In the genomic region with DNA sequence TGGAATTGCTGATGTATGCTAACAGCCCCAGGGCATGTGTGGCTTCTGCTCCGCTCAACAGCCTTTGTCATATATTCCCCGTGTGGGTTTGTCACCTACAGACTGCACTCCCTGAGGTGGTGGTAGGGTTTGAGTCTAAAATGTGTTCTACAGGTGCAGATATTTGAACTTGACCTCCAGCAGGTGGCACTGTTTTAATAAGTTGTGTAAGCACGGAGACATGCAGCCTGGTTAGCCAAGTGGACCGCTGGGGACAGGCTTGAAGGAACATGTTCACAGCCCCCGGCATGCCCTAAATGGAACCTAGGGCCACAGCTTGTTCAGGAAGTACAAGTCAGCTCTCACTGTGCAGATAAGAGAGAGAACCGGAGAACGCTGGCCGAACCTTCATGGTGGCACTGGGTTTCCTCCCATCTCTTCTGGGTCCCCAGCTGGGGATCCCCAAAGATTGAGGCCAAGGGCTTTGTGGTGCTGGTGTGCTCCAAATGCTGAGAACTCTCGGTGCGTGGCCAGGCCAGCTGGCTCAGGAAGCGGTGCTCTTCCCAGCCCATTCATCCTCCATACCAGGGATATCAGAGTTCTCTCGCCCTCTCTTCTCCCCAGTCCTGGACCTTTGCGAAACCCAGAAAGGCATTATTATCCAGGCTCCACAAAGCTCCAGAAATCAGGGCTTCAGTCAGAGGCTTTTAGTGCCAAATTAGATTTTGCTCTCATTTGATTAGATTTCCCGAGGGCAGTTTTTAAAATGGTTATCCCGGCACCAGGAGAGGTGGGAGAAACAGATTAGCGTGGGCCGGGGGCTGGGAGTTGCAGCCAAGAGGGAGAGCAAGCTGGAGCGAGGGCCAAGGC, we compare ENCODE assay signal across 9 mouse cellular contexts. TPM values are rescaled to one million over a fixed set of nuclear protein-coding genes. Genes with fewer than 3 reads are reported as not detected.
DNase-seq lines count a peak whose midpoint lies in the region; ATAC-seq and TF ChIP-seq lines count a peak whose summit lies in the region.
"Had no signal": no experiment of that assay in that cellular context is flagged by ENCODE, and none has a peak within 500 bp of the region (broad histone marks: within the 10 kb centered on the region; RNA-seq: fewer than 3 reads in every experiment).

No protein-coding gene starts in this region.

- H3K27me3 ChIP-seq in embryonic facial prominence, embryonic 13.5 days = no peaks in the 10 kb centered on the region
- no peaks in the 10 kb centered on the region for H3K27me3 ChIP-seq in kidney, postnatal 0 days (ENCODE audit: insufficient read depth, low read length)
- H3K27me3 ChIP-seq in neural tube, embryonic 14.5 days (ENCODE audit: control insufficient read depth, insufficient read depth, low read length) = no peaks in the 10 kb centered on the region

- no peak overlapping the region for H3K4me3 ChIP-seq in embryonic facial prominence, embryonic 13.5 days
- H3K4me3 ChIP-seq in kidney, postnatal 0 days (replicated peaks; ENCODE audit: low read depth, low read length) = no peak overlapping the region
- H3K4me3 ChIP-seq in neural tube, embryonic 14.5 days (ENCODE audit: low read depth, low read length) = no peak overlapping the region
- H3K4me3 ChIP-seq: midbrain, embryonic 12.5 days had no signal

- peaks cover 64% of the 10 kb centered on the region for H3K36me3 ChIP-seq in embryonic facial prominence, embryonic 13.5 days
- H3K36me3 ChIP-seq in kidney, postnatal 0 days (ENCODE audit: insufficient read depth, low read length) = 0 out of 2 replicates have a peak, but pooled peaks cover 5% of the 10 kb centered on the region
- no peaks in the 10 kb centered on the region for H3K36me3 ChIP-seq in neural tube, embryonic 14.5 days (ENCODE audit: control insufficient read depth, insufficient read depth, low read length)

- 0 out of 2 replicates have a peak overlapping the region, but pooled peaks have one; percentile 27 for H3K9ac ChIP-seq in embryonic facial prominence, embryonic 13.5 days
- no peak overlapping the region for H3K9ac ChIP-seq in kidney, postnatal 0 days (ENCODE audit: low read depth, low read length)
- no peak overlapping the region for H3K9ac ChIP-seq in neural tube, embryonic 14.5 days (replicated peaks; ENCODE audit: low read depth, low read length)
- H3K9ac ChIP-seq: midbrain, embryonic 12.5 days had no signal

- peak; percentile 45 for DNase-seq in layer of hippocampus, adult 11-12 months (ENCODE audit: low spot score)
- no peak for DNase-seq in layer of hippocampus, postnatal 10 days (ENCODE audit: low spot score in 2 of 2)
- DNase-seq in MN1 (ENCODE audit: low spot score) = peak; percentile 89
- DNase-seq in kidney, postnatal 0 days (ENCODE audit: low spot score) = peak; percentile 56
- no peak for DNase-seq in right cerebral cortex, adult 2 months (ENCODE audit: low spot score in 2 of 2)
- no peak for DNase-seq in frontal cortex, postnatal 36 days (ENCODE audit: low spot score in 2 of 2)

- peak overlapping the region; percentile 48; the same call in 1 of the 2 replicates for H3K27ac ChIP-seq in embryonic facial prominence, embryonic 13.5 days
- H3K27ac ChIP-seq in kidney, postnatal 0 days = no peak overlapping the region
- 0 out of 2 replicates have a peak overlapping the region, but pooled peaks have one; percentile 16 for H3K27ac ChIP-seq in neural tube, embryonic 14.5 days (ENCODE audit: low read depth, low read length)
- H3K27ac ChIP-seq: midbrain, embryonic 12.5 days had no signal

- H3K4me2 ChIP-seq in embryonic facial prominence, embryonic 13.5 days = no peak overlapping the region
- H3K4me2 ChIP-seq in kidney, postnatal 0 days (ENCODE audit: low read length) = no peak overlapping the region
- H3K4me2 ChIP-seq in neural tube, embryonic 14.5 days (ENCODE audit: low read depth, low read length) = no peak overlapping the region
- H3K4me2 ChIP-seq: midbrain, embryonic 12.5 days had no signal

- TF ChIP-seq CTCF in kidney, postnatal 0 days (IDR thresholded peaks at IDR 0.05; ENCODE audit: low read depth) = peak; percentile 69

- WGBS in embryonic facial prominence, embryonic 13.5 days = 66% methylated on average over 18 of the region's 18 CpGs
- WGBS in kidney, postnatal 0 days = 81% methylated on average over 18 of the region's 18 CpGs
- WGBS in neural tube, embryonic 14.5 days = 67% methylated on average over 18 of the region's 18 CpGs

- ATAC-seq in embryonic facial prominence, embryonic 13.5 days (ENCODE audit: insufficient number of reproducible peaks, insufficient read depth, low FRiP score, low TSS enrichment, low read depth) = no peak
- ATAC-seq in kidney, postnatal 0 days (replicated peaks; ENCODE audit: low FRiP score, low read depth) = no peak
- ATAC-seq in neural tube, embryonic 14.5 days (ENCODE audit: low read depth) = no peak

- H3K4me1 ChIP-seq in embryonic facial prominence, embryonic 13.5 days = peaks cover 17% of the 10 kb centered on the region
- H3K4me1 ChIP-seq in kidney, postnatal 0 days (replicated peaks; ENCODE audit: insufficient read depth, low read length) = no peaks in the 10 kb centered on the region
- H3K4me1 ChIP-seq in neural tube, embryonic 14.5 days (ENCODE audit: control insufficient read depth, insufficient read depth, low read length) = peaks cover 12% of the 10 kb centered on the region

- H3K9me3 ChIP-seq in embryonic facial prominence, embryonic 13.5 days = no peaks in the 10 kb centered on the region
- H3K9me3 ChIP-seq in kidney, postnatal 0 days (replicated peaks; ENCODE audit: low read length) = no peaks in the 10 kb centered on the region
- no peaks in the 10 kb centered on the region for H3K9me3 ChIP-seq in neural tube, embryonic 14.5 days (ENCODE audit: control insufficient read depth, low read length)
- H3K9me3 ChIP-seq: midbrain, embryonic 12.5 days had no signal

RNA-seq across cellular contexts. Expression of gene Sulf2, which starts 57.8 kb away (rescaled TPM):
- total RNA-seq in layer of hippocampus, postnatal 10 days (2021) = 100 to 1,000 TPM; 192 to 224 TPM
- 127 and 143 TPM in 2 replicates for polyA plus RNA-seq in embryonic facial prominence, embryonic 13.5 days (2015; fragmentation: Nextera tagmentation; extraction: Ambion mirVana)
- polyA plus RNA-seq in kidney, postnatal 0 days (2015; fragmentation: Nextera tagmentation; extraction: Ambion mirVana) = 43.6 and 45.1 TPM in 2 replicates
- polyA plus RNA-seq in neural tube, embryonic 14.5 days (2014; fragmentation: Nextera tagmentation; extraction: Ambion mirVana) = 134 and 141 TPM in 2 replicates

Comparison
In these comparisons a context has a peak if more than half of its experiments do, and no peak if none do; other contexts are left out.
1. DNase-seq: peak in layer of hippocampus, adult 11-12 months (single experiment), MN1 (single experiment) and kidney, postnatal 0 days (single experiment); none in layer of hippocampus, postnatal 10 days (0 of 2), right cerebral cortex, adult 2 months (0 of 2) and frontal cortex, postnatal 36 days (0 of 2).